Mouse (Mus musculus) myocyte (in vitro differentiated cells): ENCODE data around the gene Ypel4.

ENCODE experiments used
- CEBPB ChIP-seq: IDR thresholded peaks from 2 replicates; pipeline ENCODE4 v1.6.1; 2011; ENCODE audit warnings: mild to moderate bottlenecking, moderate library complexity; ENCODE audit not compliant: poor library complexity, insufficient read depth, severe bottlenecking
- E2F4 ChIP-seq: IDR thresholded peaks from one replicate; pipeline ENCODE4 v1.6.1; 2011; ENCODE audit warnings: mild to moderate bottlenecking, control low read depth, moderate library complexity; ENCODE audit not compliant: insufficient read depth
- MAX ChIP-seq: IDR thresholded peaks from one replicate; pipeline ENCODE4 v1.6.1; 2011; ENCODE audit warnings: low read depth, mild to moderate bottlenecking, control low read depth
- MYOG ChIP-seq, 3 experiments: IDR thresholded peaks; one replicate each; pipeline ENCODE4 v1.6.1; 2011; ENCODE audit warnings: control low read depth in 2 of 3, low read depth in 2 of 3, mild to moderate bottlenecking in 2 of 3; ENCODE audit not compliant: insufficient read length in 2 of 3, control insufficient read depth in 1 of 3, insufficient read depth in 1 of 3
- POLR2A ChIP-seq: IDR thresholded peaks from one replicate; pipeline ENCODE4 v1.6.1; 2011; ENCODE audit warnings: low read depth, mild to moderate bottlenecking, control low read depth, moderate library complexity; ENCODE audit not compliant: insufficient read length
- POLR2AphosphoS2 ChIP-seq: IDR thresholded peaks from one replicate; pipeline ENCODE4 v1.6.1; 2011; ENCODE audit warnings: low read depth, control low read depth; ENCODE audit not compliant: insufficient read length
- REST ChIP-seq: IDR thresholded peaks from one replicate; pipeline ENCODE4 v1.6.1; 2011; ENCODE audit warnings: mild to moderate bottlenecking, control low read depth, moderate library complexity; ENCODE audit not compliant: insufficient read depth, insufficient read length
- SRF ChIP-seq: IDR thresholded peaks from one replicate; pipeline ENCODE4 v1.6.1; 2011; ENCODE audit warnings: low read depth; ENCODE audit not compliant: control insufficient read depth, insufficient read length
- TCF12 ChIP-seq: IDR thresholded peaks from one replicate; pipeline ENCODE4 v1.6.1; 2011; ENCODE audit warnings: mild to moderate bottlenecking, control low read depth; ENCODE audit not compliant: poor library complexity, insufficient read depth, severe bottlenecking
- TCF3 ChIP-seq: IDR thresholded peaks from one replicate; pipeline ENCODE4 v1.6.1; 2011; ENCODE audit warnings: low read depth, control low read depth; ENCODE audit not compliant: insufficient read length
- USF1 ChIP-seq: IDR thresholded peaks from one replicate; pipeline ENCODE4 v1.6.1; 2011; ENCODE audit warnings: low read depth, mild to moderate bottlenecking, control low read depth, moderate library complexity

- TF ChIP-seq POLR2A (peak; percentile 19), TCF3 (no peak), MAX (no peak), CEBPB (no peak), USF1 (no peak), POLR2AphosphoS2 (peak; percentile 88), E2F4 (no peak), TCF12 (no peak), REST (no peak), SRF (no peak), MYOG (IDR thresholded peaks at IDR 0.05; ENCODE audit: control insufficient read depth in 1 of 3, insufficient read depth in 1 of 3, insufficient read length in 2 of 3, low read depth in 2 of 3) (no peak)
Measured at GRCm38 (mm10) chr2:84738271-84738911, 4.5 kb downstream of the Ypel4 start.
